Mouse (Mus musculus) intestine, embryonic 14.5 days (tissue): ENCODE data around the gene Ccdc151. TPM values are rescaled to one million over a fixed set of nuclear protein-coding genes. Genes with fewer than 3 reads are reported as not detected.
A peak's percentile ranks its signal among the peaks of the same experiment; 100 is the strongest.

ENCODE experiments used
- ATAC-seq: fragments of 200-750 bp; cut with Nextera tagmentation; replicated peaks from 2 replicates; pipeline ENCODE4 v1.8.0; 2017; ENCODE audit warnings: low read depth, moderate number of reproducible peaks, moderate TSS enrichment, moderate library complexity; ENCODE audit not compliant: low FRiP score, low TSS enrichment
- DNase-seq: peaks from one replicate; pipeline ENCODE4 v3.0.0-alpha.2; 2018; ENCODE audit warnings: low spot score
- H3K27ac ChIP-seq: fragments of 300-500 bp; sonication (generic); 2 replicates; pipeline ENCODE4 v1.5.1; 2014; ENCODE audit warnings: low read depth, mild to moderate bottlenecking, control low read depth
- H3K27me3 ChIP-seq: fragments of 300-500 bp; sonication (generic); replicated peaks from 2 replicates; pipeline ENCODE4 v1.6.1; 2014; ENCODE audit warnings: low read length, control low read depth; ENCODE audit not compliant: control insufficient read depth, insufficient read depth
- H3K36me3 ChIP-seq: fragments of 300-500 bp; sonication (generic); 2 replicates; pipeline ENCODE4 v1.6.1; 2014; ENCODE audit warnings: low read length, control low read depth; ENCODE audit not compliant: control insufficient read depth, insufficient read depth
- H3K4me1 ChIP-seq: fragments of 300-500 bp; sonication (generic); replicated peaks from 2 replicates; pipeline ENCODE4 v1.6.1; 2014; ENCODE audit warnings: low read length, control low read depth, mixed read lengths; ENCODE audit not compliant: control insufficient read depth, insufficient read depth
- H3K4me2 ChIP-seq: fragments of 300-500 bp; sonication (generic); 2 replicates; pipeline ENCODE4 v1.6.1; 2014; ENCODE audit warnings: low read length
- H3K4me3 ChIP-seq: fragments of 300-500 bp; sonication (generic); 2 replicates; pipeline ENCODE4 v1.5.1; 2014; ENCODE audit warnings: low read depth, low read length, control low read depth, mixed read lengths
- H3K9ac ChIP-seq: fragments of 300-500 bp; sonication (generic); 2 replicates; pipeline ENCODE4 v1.6.1; 2014; ENCODE audit warnings: mild to moderate bottlenecking, low read length
- H3K9me3 ChIP-seq: fragments of 300-500 bp; sonication (generic); 2 replicates; pipeline ENCODE4 v1.6.1; 2016; ENCODE audit warnings: low read length, control low read depth; ENCODE audit not compliant: control insufficient read depth
- WGBS: fragments of 180-500 bp; shearing (Covaris S2); extraction: QIAGEN DNeasy Blood & Tissue Kit; methylation state at CpG from one replicate; pipeline ENCODE4 v1.1.7; 2014; 5-methylcytosine and 5-hydroxymethylcytosine counted together
- polyA plus RNA-seq: library from polyadenylated mRNA; unstranded; fragments of >200 nt; fragmentation: Nextera tagmentation; extraction: Ambion mirVana; gene quantifications from 2 replicates; pipeline ENCODE4 v1.2.1, GENCODE M21; 2014

Gene Ccdc151
- polyA plus RNA-seq, 1 experiment from 2014 or later = 0.95 TPM

- 0 out of 2 replicates have a peak, but pooled peaks cover 3% of the 10 kb centered on the region for H3K4me1 ChIP-seq
- 6% methylated on average over 28 of the region's 28 CpGs for WGBS
- ATAC-seq = no peak
Measured at GRCm38 (mm10) chr9:21947540-21948130, 54.8 kb downstream of the Ccdc151 start.

GRCm38 (mm10) chr9:21944267-21944666 lies 58.2 kb downstream of the Ccdc151 start:
- no peaks in the 10 kb centered on the region for H3K36me3 ChIP-seq
- DNase-seq (no peak), ATAC-seq (no peak)
- no peak overlapping the region for H3K9ac ChIP-seq
- H3K4me2 ChIP-seq = no peak overlapping the region; the same call in 1 of the 2 replicates
- H3K4me3 ChIP-seq = no peak overlapping the region
- H3K4me1 ChIP-seq = 0 out of 2 replicates have a peak, but pooled peaks cover 3% of the 10 kb centered on the region
- WGBS = 17% methylated on average over 23 of the region's 23 CpGs
- no peak overlapping the region for H3K27ac ChIP-seq
- peaks cover 6% of the 10 kb centered on the region; the same call in 1 of the 2 replicates for H3K27me3 ChIP-seq
- no peaks in the 10 kb centered on the region for H3K9me3 ChIP-seq

More at GRCm38 (mm10) chr9:21947540-21948130, 54.8 kb downstream of the Ccdc151 start:
- no peak for DNase-seq
- Histone ChIP-seq H3K36me3 (no peaks in the 10 kb centered on the region), H3K9ac (no peak overlapping the region), H3K9me3 (no peaks in the 10 kb centered on the region), H3K4me3 (no peak overlapping the region), H3K27me3 (peaks cover 6% of the 10 kb centered on the region; the same call in 1 of the 2 replicates), H3K4me2 (peak overlapping the region; percentile 18; the same call in 1 of the 2 replicates), H3K27ac (no peak overlapping the region)

- 43% methylated on average over 12 of the region's 12 CpGs for WGBS
- ATAC-seq = no peak
Measured at GRCm38 (mm10) chr9:21943638-21944037, 58.8 kb downstream of the Ccdc151 start.

GRCm38 (mm10) chr9:21943046-21943445 lies 59.4 kb downstream of the Ccdc151 start:
- Histone ChIP-seq H3K4me3 (no peak overlapping the region), H3K4me2 (no peak overlapping the region), H3K27ac (no peak overlapping the region), H3K4me1 (0 out of 2 replicates have a peak, but pooled peaks cover 5% of the 10 kb centered on the region), H3K36me3 (no peaks in the 10 kb centered on the region), H3K27me3 (peaks cover 6% of the 10 kb centered on the region; the same call in 1 of the 2 replicates), H3K9me3 (no peaks in the 10 kb centered on the region), H3K9ac (no peak overlapping the region)
- ATAC-seq = no peak
- whole genome bisulfite sequencing = 70% methylated on average over 12 of the region's 12 CpGs
- DNase-seq = no peak

More at GRCm38 (mm10) chr9:21943638-21944037, 58.8 kb downstream of the Ccdc151 start:
- H3K36me3 ChIP-seq = no peaks in the 10 kb centered on the region
- no peak overlapping the region for H3K9ac ChIP-seq
- H3K4me2 ChIP-seq = no peak overlapping the region
- no peak overlapping the region for H3K4me3 ChIP-seq
- H3K27me3 ChIP-seq = peaks cover 6% of the 10 kb centered on the region; the same call in 1 of the 2 replicates
- no peaks in the 10 kb centered on the region for H3K9me3 ChIP-seq
- no peak overlapping the region for H3K27ac ChIP-seq
- H3K4me1 ChIP-seq = 0 out of 2 replicates have a peak, but pooled peaks cover 3% of the 10 kb centered on the region
- DNase-seq = no peak

Other genes starting within 250 kb of the Ccdc151 start
- 127 and 135 TPM in 2 replicates for gene Spc24, start 242.3 kb downstream of the Ccdc151 start, polyA plus RNA-seq
- gene Kank2, start 203.9 kb downstream of the Ccdc151 start, polyA plus RNA-seq = 9.5 and 9.6 TPM in 2 replicates
- gene Angptl8, start 167.1 kb downstream of the Ccdc151 start, polyA plus RNA-seq = 4.0 and 4.3 TPM in 2 replicates
- 39.4 and 40.0 TPM in 2 replicates for gene Dock6, start 150.0 kb downstream of the Ccdc151 start, polyA plus RNA-seq
- 18.4 and 21.5 TPM in 2 replicates for gene Rab3d, start 84.4 kb downstream of the Ccdc151 start, polyA plus RNA-seq
- gene Ccdc159, start 75.2 kb downstream of the Ccdc151 start, polyA plus RNA-seq = 3.8 and 4.2 TPM in 2 replicates
- 57.1 and 59.6 TPM in 2 replicates for gene Tmem205, start 75.1 kb downstream of the Ccdc151 start, polyA plus RNA-seq
- 8.2 and 8.7 TPM in 2 replicates for gene Plppr2, start 65.6 kb downstream of the Ccdc151 start, polyA plus RNA-seq
- 11.7 and 12.8 TPM in 2 replicates for gene Swsap1, start 46.9 kb downstream of the Ccdc151 start, polyA plus RNA-seq
- gene Epor, start 39.1 kb downstream of the Ccdc151 start, polyA plus RNA-seq = 4.1 and 4.2 TPM in 2 replicates
- 1.1 and 1.4 TPM in 2 replicates for gene Rgl3, start 13.2 kb downstream of the Ccdc151 start, polyA plus RNA-seq
- 93.8 and 95.8 TPM in 2 replicates for gene Prkcsh, start 172 bp upstream of the Ccdc151 start, polyA plus RNA-seq
- gene Elavl3, start 49.4 kb upstream of the Ccdc151 start, polyA plus RNA-seq = 6.2 and 7.1 TPM in 2 replicates
- gene Gm49318, start 68.6 kb upstream of the Ccdc151 start, polyA plus RNA-seq = not detected in 2 replicates
- 10.2 and 10.3 TPM in 2 replicates for gene Zfp653, start 68.7 kb upstream of the Ccdc151 start, polyA plus RNA-seq
- gene Ecsit, start 82.8 kb upstream of the Ccdc151 start, polyA plus RNA-seq = 35.2 and 43.4 TPM in 2 replicates
- 322 and 380 TPM in 2 replicates for gene Cnn1, start 96.6 kb upstream of the Ccdc151 start, polyA plus RNA-seq
- gene Elof1, start 114.5 kb upstream of the Ccdc151 start, polyA plus RNA-seq = 190 and 192 TPM in 2 replicates
- gene Acp5, start 133.1 kb upstream of the Ccdc151 start, polyA plus RNA-seq = 11.1 and 13.3 TPM in 2 replicates
- 76.5 and 85.4 TPM in 2 replicates for gene Pigyl, start 154.2 kb upstream of the Ccdc151 start, polyA plus RNA-seq
- 0.12 and 0.42 TPM in 2 replicates for gene Zfp872, start 185.5 kb upstream of the Ccdc151 start, polyA plus RNA-seq
- 23.8 and 24.5 TPM in 2 replicates for gene Zfp809, start 223.1 kb upstream of the Ccdc151 start, polyA plus RNA-seq